Mouse (Mus musculus) CD4-positive helper T cell, adult 2 months (primary cell): ENCODE results near the gene Gm20716.

ENCODE experiments used
- DNase-seq: peaks from one replicate; pipeline ENCODE4 v3.0.0-alpha.2; 2012; ENCODE audit warnings: low read depth, missing footprints, low spot score

The Gm20716 gene

GRCm38 (mm10) chr2:168230026-168230728 is at the start of gene Gm20716, which contains the start of the genes Dpm1 and Mocs3:
TSS of gene Gm20716 (minus strand) at chr2:168230364.
TSS of gene Dpm1 (minus strand) at chr2:168230591.
TSS of gene Mocs3 (plus strand) at chr2:168230622.
- peak; percentile 93 for DNase-seq

GRCm38 (mm10) chr2:168274374-168274935 is 44.3 kb upstream of the Gm20716 start:
- DNase-seq = peak; percentile 49

GRCm38 (mm10) chr2:168273387-168273786 is 43.2 kb upstream of the Gm20716 start:
- DNase-seq = no peak

- DNase-seq = no peak
These were observed 37.9 kb upstream of the Gm20716 start for GRCm38 (mm10) chr2:168268033-168268432.

- no peak for DNase-seq
These were observed 30.7 kb upstream of the Gm20716 start for GRCm38 (mm10) chr2:168260900-168261299.

GRCm38 (mm10) chr2:168260124-168260523 is 30.0 kb upstream of the Gm20716 start:
- no peak for DNase-seq

- DNase-seq = no peak
These were observed 28.9 kb upstream of the Gm20716 start for GRCm38 (mm10) chr2:168259046-168259445.

- DNase-seq = no peak
These were observed 27.0 kb upstream of the Gm20716 start for GRCm38 (mm10) chr2:168257188-168257587.

- no peak for DNase-seq
These were observed 26.3 kb upstream of the Gm20716 start for GRCm38 (mm10) chr2:168256506-168256905.

GRCm38 (mm10) chr2:168253822-168254221 is 23.7 kb upstream of the Gm20716 start:
- DNase-seq = no peak

- DNase-seq = peak; percentile 55
These were observed 22.6 kb upstream of the Gm20716 start for GRCm38 (mm10) chr2:168252639-168253292.

- DNase-seq = peak; percentile 79
These were observed 20.1 kb upstream of the Gm20716 start for GRCm38 (mm10) chr2:168250270-168250669.

- DNase-seq = peak; percentile 57
These were observed 18.7 kb upstream of the Gm20716 start for GRCm38 (mm10) chr2:168248856-168249245.

- DNase-seq = no peak
These were observed 18.1 kb upstream of the Gm20716 start for GRCm38 (mm10) chr2:168248167-168248855.

GRCm38 (mm10) chr2:168245571-168245970 is 15.4 kb upstream of the Gm20716 start:
- no peak for DNase-seq

- no peak for DNase-seq
These were observed 13.1 kb upstream of the Gm20716 start for GRCm38 (mm10) chr2:168243278-168243677.

- DNase-seq = no peak
These were observed 12.7 kb upstream of the Gm20716 start for GRCm38 (mm10) chr2:168242841-168243240.

GRCm38 (mm10) chr2:168238335-168238734 is 8.2 kb upstream of the Gm20716 start:
- DNase-seq = no peak

- no peak for DNase-seq
These were observed 3.1 kb upstream of the Gm20716 start for GRCm38 (mm10) chr2:168233286-168233685.

- DNase-seq = no peak
These were observed 1.3 kb upstream of the Gm20716 start for GRCm38 (mm10) chr2:168231471-168231829.

- DNase-seq = peak; percentile 51
These were observed 758 bp upstream of the Gm20716 start for GRCm38 (mm10) chr2:168230773-168231470.
